Mouse (Mus musculus) cerebellum, adult 9-10 months (tissue): Measurements from ENCODE around the gene Nudc.

Source experiments
- DNase-seq: peaks from one replicate; pipeline ENCODE4 v3.0.0; 2022

The Nudc gene

DNA sequence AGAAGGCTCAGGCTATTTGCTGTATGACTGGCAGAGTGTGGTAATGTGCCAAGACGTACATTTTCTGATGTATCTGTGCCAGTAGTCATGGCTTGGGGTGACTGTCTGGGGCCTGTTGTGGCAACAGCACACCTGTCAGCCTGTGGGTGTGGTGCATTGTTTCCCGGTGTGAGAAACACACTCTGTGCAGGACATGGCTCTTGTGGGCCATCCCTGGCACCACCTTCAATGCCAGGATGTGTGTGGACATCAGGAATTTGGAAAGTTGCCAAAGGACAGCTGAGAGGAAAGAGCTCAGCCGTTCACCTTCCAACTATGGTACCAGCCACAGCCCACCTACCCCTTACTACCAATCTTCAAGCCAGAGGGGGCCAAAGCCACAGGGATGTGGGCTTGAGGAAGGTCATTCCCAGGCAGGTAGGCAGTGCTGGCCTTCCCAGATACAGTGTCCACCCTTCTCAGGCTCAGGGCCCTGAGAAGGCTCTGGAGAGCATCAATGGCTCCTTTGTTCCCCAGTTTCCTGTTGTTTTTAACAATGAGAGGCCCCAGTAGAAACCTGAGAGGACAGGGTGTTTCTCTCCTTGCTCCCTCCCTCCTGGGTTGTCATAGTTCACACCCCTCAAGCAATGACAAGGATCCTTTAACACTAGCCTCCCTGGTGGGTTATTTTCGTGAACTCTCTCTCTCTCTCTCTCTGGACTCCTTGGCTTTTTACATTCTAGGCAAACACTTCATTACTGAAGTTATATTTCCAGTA, 56.1 kb downstream of the Nudc start:
- DNase-seq = no peak

DNA sequence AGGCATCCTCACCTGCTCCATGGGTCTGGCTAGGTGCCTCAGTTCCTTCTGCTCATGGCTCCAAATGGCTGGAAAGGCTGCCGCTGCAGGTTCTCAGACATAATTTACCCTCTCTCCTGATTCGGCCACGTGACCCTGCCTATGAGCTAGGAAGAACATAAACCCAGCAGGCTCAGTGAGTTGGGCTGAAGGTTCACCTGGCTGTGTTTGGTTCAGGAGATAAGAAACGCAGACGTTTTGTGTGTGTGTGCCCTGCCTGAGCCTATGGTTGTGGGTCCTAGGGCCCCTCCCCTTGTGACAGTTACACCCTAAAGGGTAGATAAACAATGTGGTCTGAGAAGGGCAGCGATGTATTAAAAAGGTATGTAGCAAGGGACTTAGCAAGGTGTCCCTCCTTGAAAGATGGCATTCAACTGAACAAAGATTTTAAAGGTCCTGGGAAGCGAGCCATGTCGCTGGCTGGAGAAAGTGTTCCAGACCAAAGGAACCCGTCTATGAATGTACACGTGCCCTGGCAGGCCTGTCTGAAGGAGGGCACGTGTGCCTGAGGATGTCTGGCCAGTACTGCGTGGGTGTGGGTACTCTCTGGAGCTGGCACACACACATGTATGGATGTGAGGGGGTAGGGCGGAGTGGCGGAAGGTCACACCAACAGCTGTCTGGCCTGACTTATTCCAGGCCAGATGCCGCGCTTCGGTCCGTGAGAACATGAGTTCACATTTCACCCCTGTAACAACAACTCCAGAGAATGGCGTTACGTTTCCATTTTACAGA, 57.0 kb downstream of the Nudc start:
- DNase-seq = no peak

DNA sequence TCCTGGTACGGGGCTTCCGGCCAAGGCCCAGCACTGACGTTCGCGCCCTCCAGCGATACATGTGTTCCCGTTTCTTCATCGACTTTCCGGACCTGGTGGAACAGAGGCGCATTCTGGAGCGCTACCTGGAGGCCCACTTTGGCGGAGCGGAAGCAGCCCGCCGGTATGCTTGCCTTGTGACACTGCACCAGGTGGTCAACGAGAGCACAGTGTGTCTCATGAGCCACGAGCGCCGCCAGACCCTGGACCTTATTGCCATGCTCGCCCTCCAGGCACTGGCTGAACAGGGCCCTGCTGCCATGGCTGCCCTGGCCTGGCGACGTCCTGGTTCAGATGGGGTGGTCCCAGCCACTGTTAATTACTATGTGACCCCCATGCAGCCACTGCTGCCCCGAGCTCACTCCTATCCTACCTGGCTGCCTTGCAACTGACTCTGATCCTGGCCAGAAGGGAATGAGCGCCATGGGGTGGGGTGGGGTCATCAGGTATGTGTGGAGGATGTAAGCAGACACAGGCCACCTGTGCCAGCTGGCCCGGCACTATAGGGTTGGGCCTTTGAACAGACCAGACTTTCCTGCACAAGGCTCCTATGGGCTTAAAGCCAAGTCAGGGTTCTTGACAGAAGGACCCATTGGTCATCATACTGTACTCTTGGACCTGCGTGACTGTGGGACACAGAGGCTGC, 59.0 kb downstream of the Nudc start:
- no peak for DNase-seq

DNA sequence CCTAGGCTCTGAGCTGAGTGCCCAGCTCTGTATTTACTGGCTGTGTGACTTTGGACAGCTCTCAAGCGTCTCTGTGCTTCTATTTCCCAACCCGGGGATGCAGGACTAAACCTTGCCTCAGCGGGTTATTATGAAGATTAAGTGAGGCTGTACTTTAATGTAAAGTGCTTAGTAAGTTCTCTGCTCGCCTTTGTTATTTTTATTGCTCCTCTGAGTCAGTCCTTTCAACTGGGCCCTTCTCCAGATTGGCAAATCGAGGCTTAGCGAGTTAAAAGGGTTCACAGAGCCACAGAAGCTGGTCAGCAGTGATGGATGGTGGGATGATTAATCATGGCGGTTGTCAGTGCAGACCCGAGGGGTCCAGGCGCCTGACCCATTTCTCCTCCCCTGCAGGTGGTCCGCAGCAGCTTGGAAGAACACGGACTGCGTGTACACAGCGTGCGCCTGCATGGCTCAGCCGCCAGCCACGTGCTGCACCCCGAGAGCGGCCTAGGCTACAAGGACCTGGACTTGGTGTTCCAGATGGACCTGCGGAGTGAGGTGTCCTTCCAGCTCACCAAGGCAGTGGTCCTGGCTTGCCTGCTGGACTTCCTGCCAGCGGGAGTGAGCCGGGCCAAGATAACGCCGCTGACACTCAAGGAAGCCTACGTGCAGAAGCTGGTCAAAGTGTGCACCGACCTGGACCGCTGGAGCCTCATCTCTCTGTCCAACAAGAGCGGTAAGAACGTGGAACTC, 59.9 kb downstream of the Nudc start:
- no peak for DNase-seq

DNA sequence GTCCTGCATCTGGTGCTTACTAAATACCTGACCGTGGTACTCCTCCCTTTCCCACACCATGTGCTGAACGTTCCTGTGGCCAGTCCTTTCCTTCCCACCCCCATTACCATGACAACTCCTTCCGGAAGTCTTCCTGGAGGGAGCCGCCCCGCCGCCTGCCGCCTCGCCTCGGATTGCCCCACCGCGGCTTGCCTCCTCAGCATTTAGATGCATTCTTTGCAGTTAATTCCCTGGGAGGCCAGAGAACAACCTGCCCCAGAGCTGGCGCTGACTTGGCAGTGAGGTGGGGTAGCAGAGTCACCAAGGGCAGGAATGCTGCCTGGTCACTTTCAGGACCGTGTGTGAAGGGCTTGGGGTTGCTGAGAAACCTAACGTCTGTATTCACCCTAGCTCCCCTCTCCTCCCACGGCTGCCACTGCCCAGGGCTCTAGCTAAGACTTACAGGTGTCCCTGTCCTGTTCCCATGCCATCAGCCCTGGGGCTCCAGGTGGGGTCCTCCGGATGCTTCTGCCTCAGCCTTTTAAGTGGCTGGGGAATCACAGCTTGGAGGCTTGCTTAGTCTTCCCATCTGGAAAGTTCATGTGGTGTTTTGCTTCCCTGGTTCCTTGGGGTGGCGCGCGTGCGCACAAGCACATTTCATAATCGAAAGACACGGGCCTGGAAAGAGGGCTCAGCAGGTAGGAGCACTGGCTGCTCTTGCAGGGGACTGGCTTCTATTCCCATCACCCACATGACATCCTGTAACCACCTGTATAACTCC, 61.4 kb downstream of the Nudc start:
- no peak for DNase-seq
